12 mouse cellular contexts compared by ENCODE assay signal in genomic region chr17:31039626-31040025, GRCm38 (mm10). TPM values are rescaled to one million over a fixed set of nuclear protein-coding genes. Genes with fewer than 3 reads are reported as not detected.
DNase-seq lines count a peak whose midpoint lies in the region; ATAC-seq lines count a peak whose summit lies in the region.
"Had no signal": no experiment of that assay in that cellular context is flagged by ENCODE, and none has a peak within 500 bp of the region (broad histone marks: within the 10 kb centered on the region; RNA-seq: fewer than 3 reads in every experiment).

No protein-coding gene starts in this region.

- H3K36me3 ChIP-seq in midbrain, embryonic 14.5 days (ENCODE audit: control insufficient read depth, insufficient read depth, low read length), result no peaks in the 10 kb centered on the region
- H3K36me3 ChIP-seq in kidney, embryonic 15.5 days, result no peaks in the 10 kb centered on the region
- H3K36me3 ChIP-seq: embryonic facial prominence, embryonic 13.5 days; midbrain, embryonic 13.5 days had no signal

- no peak overlapping the region for H3K27ac ChIP-seq in midbrain, embryonic 14.5 days (replicated peaks; ENCODE audit: low read depth, low read length)
- no peak overlapping the region for H3K27ac ChIP-seq in kidney, embryonic 15.5 days
- H3K27ac ChIP-seq: embryonic facial prominence, embryonic 13.5 days; midbrain, embryonic 13.5 days had no signal

- H3K4me3 ChIP-seq in midbrain, embryonic 14.5 days (replicated peaks; ENCODE audit: low read depth, low read length), result no peak overlapping the region
- no peak overlapping the region for H3K4me3 ChIP-seq in kidney, embryonic 15.5 days (replicated peaks)
- H3K4me3 ChIP-seq: embryonic facial prominence, embryonic 13.5 days; midbrain, embryonic 13.5 days had no signal

- WGBS in midbrain, embryonic 14.5 days, result 84% methylated on average over 7 of the region's 7 CpGs
- 49% methylated on average over 7 of the region's 7 CpGs for WGBS in kidney, embryonic 15.5 days

- no peaks in the 10 kb centered on the region for H3K4me1 ChIP-seq in midbrain, embryonic 14.5 days (ENCODE audit: control insufficient read depth, insufficient read depth, low read length)
- peaks cover 12% of the 10 kb centered on the region for H3K4me1 ChIP-seq in kidney, embryonic 15.5 days

- H3K9me3 ChIP-seq in midbrain, embryonic 14.5 days (ENCODE audit: control insufficient read depth, low read length), result no peaks in the 10 kb centered on the region
- H3K9me3 ChIP-seq in kidney, embryonic 15.5 days (replicated peaks), result no peaks in the 10 kb centered on the region
- H3K9me3 ChIP-seq: embryonic facial prominence, embryonic 13.5 days; midbrain, embryonic 13.5 days had no signal

- no peak overlapping the region for H3K9ac ChIP-seq in midbrain, embryonic 14.5 days (replicated peaks; ENCODE audit: low read length)
- H3K9ac ChIP-seq in kidney, embryonic 15.5 days, result no peak overlapping the region
- H3K9ac ChIP-seq: embryonic facial prominence, embryonic 13.5 days; midbrain, embryonic 13.5 days had no signal

- DNase-seq in adrenal gland, adult 2 months, result peak; percentile 28
- DNase-seq in adrenal gland, adult 18-20 months (ENCODE audit: low spot score in 2 of 2), result no peak
- DNase-seq in CD4-positive, CD25-positive, alpha-beta regulatory T cell, adult 2 months (ENCODE audit: low read depth, low spot score), result peak; percentile 85
- no peak for DNase-seq in midbrain, embryonic 14.5 days
- no peak for DNase-seq in gastrocnemius, adult 8-10 months (ENCODE audit: low spot score in 2 of 2)
- DNase-seq: gastrocnemius, postnatal 25 days had no signal

- H3K27me3 ChIP-seq in midbrain, embryonic 14.5 days (ENCODE audit: control insufficient read depth, insufficient read depth, low read length), result no peaks in the 10 kb centered on the region
- no peaks in the 10 kb centered on the region for H3K27me3 ChIP-seq in kidney, embryonic 15.5 days
- H3K27me3 ChIP-seq: embryonic facial prominence, embryonic 13.5 days; midbrain, embryonic 13.5 days had no signal

- H3K4me2 ChIP-seq in midbrain, embryonic 14.5 days (ENCODE audit: low read length), result no peak overlapping the region
- no peak overlapping the region for H3K4me2 ChIP-seq in kidney, embryonic 15.5 days
- H3K4me2 ChIP-seq: embryonic facial prominence, embryonic 13.5 days; midbrain, embryonic 13.5 days had no signal

- ATAC-seq in hematopoietic stem cell, adult 5-6 weeks (replicated peaks in 1 of 2; ENCODE audit: insufficient read depth in 1 of 2, low FRiP score in 2 of 2, low TSS enrichment in 1 of 2, low read depth in 1 of 2, poor library complexity in 2 of 2, severe bottlenecking in 2 of 2), result peak; percentile 95
- peak; percentile 92 for ATAC-seq in monocyte, adult 5-6 weeks (replicated peaks; ENCODE audit: insufficient number of reproducible peaks, low FRiP score, low TSS enrichment, poor library complexity, severe bottlenecking)
- no peak for ATAC-seq in midbrain, embryonic 14.5 days (ENCODE audit: low FRiP score, low TSS enrichment)
- ATAC-seq in kidney, embryonic 15.5 days (replicated peaks; ENCODE audit: low FRiP score), result no peak
- ATAC-seq: hindbrain, embryonic 16.5 days; midbrain, embryonic 13.5 days had no signal

RNA-seq across cellular contexts. Expression of gene Abcg1, which starts 17.8 kb away (rescaled TPM):
- 10 to 100 TPM in 1 of 2 experiments, 1 to 10 TPM in 1; 5.2 to 18.6 TPM for total RNA-seq in adrenal gland, adult 2 months (2021)
- polyA plus RNA-seq in adrenal gland, adult 2 months (2012; rRNA removed), result 7.9 and 8.2 TPM in 2 replicates
- total RNA-seq in adrenal gland, adult 18-20 months (2021), result 10 to 100 TPM in 1 of 2 experiments, 1 to 10 TPM in 1; 10.0 to 16.6 TPM
- total RNA-seq in hematopoietic stem cell, adult 5-6 weeks (2017), result 42.2 and 49.4 TPM in 2 replicates
- total RNA-seq in monocyte, adult 5-6 weeks (2017), result 67.2 to 83.6 TPM (median 68.0 TPM) in 3 replicates
- 23.1 and 24.7 TPM in 2 replicates for polyA plus RNA-seq in midbrain, embryonic 14.5 days (2014; fragmentation: Nextera tagmentation; extraction: Ambion mirVana)
- 1 to 10 TPM; 1.2 to 1.8 (median 1.5) TPM for total RNA-seq in gastrocnemius, adult 8-10 months (2022)
- 7.1 and 7.5 TPM in 2 replicates for polyA plus RNA-seq in kidney, embryonic 15.5 days (2015; fragmentation: Nextera tagmentation; extraction: Ambion mirVana)

Comparison
In these comparisons a context has a peak if more than half of its experiments do, and no peak if none do; other contexts are left out.
1. DNase-seq: peak in adrenal gland, adult 2 months (single experiment) and CD4-positive, CD25-positive, alpha-beta regulatory T cell, adult 2 months (single experiment); none in adrenal gland, adult 18-20 months (0 of 2), midbrain, embryonic 14.5 days (single experiment) and gastrocnemius, adult 8-10 months (0 of 2).
2. ATAC-seq: peak in hematopoietic stem cell, adult 5-6 weeks (2 of 2) and monocyte, adult 5-6 weeks (single experiment); none in midbrain, embryonic 14.5 days (single experiment) and kidney, embryonic 15.5 days (single experiment).